Mouse (Mus musculus): ENCODE results near the gene Fgr.

The Fgr gene

GRCm38 (mm10) chr4:133016677-133017415, 43.0 kb downstream of the Fgr start:
- DNase-seq, result no peak

- DNase-seq, result no peak
These were observed 43.8 kb downstream of the Fgr start for GRCm38 (mm10) chr4:133017597-133018262.

DNA sequence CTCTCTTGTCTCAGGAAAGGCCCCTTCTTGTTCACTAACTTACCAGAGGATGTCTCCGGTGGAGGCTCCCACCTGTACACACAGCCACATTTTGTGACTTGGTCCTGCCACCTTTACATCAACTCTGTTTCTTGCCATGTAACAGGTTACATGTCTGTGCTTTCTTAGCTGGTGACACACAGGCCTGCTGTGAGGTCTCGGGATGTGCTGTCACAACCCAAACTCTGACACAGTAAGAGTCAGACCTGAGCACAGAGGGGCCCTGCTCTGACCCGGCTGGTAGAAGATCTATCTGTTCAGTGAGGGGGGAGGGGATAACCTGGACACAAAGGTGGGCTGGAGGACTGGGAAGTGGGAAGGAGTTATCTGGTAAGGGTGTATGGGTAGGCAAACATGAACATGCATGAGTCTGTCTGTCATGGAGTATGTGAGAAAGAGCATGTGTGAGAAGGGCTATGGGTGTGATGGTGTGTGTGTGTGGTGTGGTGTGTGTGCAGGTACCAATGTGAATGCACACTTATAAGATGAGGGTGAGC, 44.4 kb downstream of the Fgr start:
- DNase-seq, result no peak

DNA sequence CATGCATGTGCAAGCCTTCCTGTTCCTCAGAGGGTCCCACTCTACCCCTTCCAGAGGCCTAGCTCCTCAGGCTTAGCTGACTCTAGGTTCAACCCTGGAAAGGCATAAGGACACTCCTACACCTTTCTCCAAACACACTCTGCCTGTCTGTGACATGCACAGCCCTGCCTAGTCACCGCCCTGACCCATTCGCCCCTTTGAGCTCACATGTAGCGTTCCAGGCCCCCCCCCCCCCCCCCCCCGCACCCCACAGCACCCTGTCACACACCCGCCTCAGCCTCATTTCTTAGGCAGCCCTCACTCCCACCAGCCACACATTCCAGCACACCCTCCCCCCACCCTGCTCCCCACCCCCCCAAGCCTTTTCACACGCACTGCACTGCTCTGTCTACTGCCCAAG, 46.8 kb downstream of the Fgr start:
- no peak for DNase-seq

DNA sequence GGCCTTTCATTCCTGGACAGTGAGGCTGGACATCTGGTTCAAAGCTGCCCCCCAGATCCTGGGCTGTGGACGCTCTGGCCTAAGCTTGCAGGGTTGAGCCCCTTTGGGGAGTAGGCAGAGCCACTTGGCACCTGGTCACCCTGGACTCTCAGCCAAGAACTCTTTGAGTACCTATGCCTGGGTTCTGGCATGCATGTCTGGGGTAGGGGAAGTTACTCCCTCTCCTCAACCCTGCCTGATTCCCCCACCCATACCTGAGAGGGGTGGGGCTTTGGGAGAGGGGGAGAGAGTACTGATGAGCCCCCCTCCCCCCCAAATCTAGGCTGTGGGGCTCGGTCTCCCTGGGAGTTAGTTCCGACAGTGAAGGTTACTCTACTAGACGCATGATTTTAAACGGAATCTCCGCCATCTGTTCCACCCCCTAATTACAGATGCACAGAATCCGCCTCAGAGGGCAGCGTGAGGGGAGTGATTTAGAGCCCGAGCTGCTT, 47.3 kb downstream of the Fgr start:
- DNase-seq, result no peak

- DNase-seq, result no peak
These were observed 48.3 kb downstream of the Fgr start for GRCm38 (mm10) chr4:133022217-133022616.

GRCm38 (mm10) chr4:133022954-133023635, 49.2 kb downstream of the Fgr start:
- no peak for DNase-seq

GRCm38 (mm10) chr4:133023636-133024035, 49.7 kb downstream of the Fgr start:
- DNase-seq, result no peak

- DNase-seq, result no peak
These were observed 50.5 kb downstream of the Fgr start for GRCm38 (mm10) chr4:133024404-133024803.

DNA sequence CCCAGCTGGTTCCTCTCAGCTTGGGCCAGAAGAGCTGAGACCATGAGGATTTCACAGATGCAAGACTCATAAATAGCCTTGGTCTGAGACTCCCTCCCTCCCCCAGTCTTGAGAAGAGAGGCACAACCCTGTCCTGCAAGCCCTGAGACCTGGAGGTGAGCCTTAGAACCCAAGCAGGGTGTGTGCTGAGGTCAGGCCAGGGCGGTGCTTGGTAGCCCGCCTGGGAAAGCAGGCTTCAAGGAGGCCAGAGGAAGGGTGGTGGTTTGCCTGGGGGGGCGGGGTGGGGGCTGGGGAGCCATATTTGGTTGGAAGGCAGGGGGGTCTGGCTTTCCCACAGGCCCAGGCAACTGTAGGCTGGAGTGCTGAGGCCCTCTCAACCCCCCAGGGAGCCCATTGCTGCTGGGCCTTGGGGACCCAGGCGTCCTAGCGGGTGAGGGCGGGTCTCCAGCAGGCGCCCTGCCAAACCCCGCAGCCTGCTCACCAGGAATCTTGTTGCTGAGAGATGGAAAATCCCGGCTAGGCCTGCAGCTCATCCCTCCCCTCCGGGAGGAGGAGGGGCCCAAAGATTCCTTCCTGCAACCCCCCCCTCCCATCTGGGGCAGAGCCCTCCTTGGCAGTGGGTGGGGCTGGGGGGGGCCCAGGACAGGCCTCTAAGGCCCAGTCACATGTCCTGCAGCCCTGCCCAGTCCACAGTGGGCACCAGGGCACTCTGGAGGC, 51.2 kb downstream of the Fgr start:
- no peak for DNase-seq

- no peak for DNase-seq
These were observed 52.4 kb downstream of the Fgr start for GRCm38 (mm10) chr4:133026272-133026671.

GRCm38 (mm10) chr4:133026826-133027375, 53.0 kb downstream of the Fgr start:
- DNase-seq, result no peak

- DNase-seq, result no peak
These were observed 53.8 kb downstream of the Fgr start for GRCm38 (mm10) chr4:133027721-133028120.

DNA sequence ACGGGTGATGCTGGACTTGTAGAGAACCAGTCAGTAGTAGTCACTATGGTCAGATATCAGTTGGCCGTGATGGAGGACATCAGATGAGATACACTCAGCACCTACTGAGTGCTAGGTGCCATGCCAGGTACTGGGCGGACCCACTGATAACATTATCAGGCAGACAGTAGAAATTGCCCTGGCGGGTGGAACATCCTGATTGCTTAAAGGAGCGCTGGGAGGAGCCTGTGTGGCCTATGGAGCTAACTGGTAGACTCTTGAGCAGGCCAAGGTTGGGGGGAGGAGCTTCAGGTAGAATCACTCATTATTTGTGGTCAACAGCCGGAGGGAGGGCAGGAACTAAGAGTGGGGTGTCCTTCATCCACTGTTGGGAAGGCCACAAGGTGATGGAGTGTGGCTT, 54.3 kb downstream of the Fgr start:
- DNase-seq, result no peak

DNA sequence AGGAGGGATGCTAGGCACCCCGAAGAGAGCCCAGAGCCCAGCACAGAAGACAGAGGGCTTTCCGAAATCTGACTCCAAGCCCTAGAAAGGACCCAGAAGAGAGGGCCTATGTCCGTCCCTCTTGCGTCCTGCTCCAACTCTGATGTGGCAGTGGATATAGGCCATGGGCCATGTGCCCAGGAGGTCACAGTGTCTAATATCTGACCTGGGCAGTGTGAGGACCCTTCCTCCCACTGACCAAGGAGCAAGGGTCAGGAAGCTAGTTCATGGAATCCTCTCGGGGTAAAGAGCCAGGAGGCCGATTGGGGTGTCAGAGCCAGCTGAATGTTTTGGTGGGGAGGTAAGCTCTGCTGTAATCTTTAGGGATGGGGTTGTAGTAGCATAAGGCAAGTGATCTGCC, 55.0 kb downstream of the Fgr start:
- DNase-seq, result no peak

- DNase-seq, result no peak
These were observed 58.7 kb downstream of the Fgr start for GRCm38 (mm10) chr4:133032410-133033095.

- DNase-seq, result no peak
These were observed 60.6 kb downstream of the Fgr start for GRCm38 (mm10) chr4:133034478-133034877.

- DNase-seq, result no peak
These were observed 61.6 kb downstream of the Fgr start for GRCm38 (mm10) chr4:133035446-133035845.

- no peak for DNase-seq
These were observed 62.1 kb downstream of the Fgr start for GRCm38 (mm10) chr4:133035946-133036345.

DNA sequence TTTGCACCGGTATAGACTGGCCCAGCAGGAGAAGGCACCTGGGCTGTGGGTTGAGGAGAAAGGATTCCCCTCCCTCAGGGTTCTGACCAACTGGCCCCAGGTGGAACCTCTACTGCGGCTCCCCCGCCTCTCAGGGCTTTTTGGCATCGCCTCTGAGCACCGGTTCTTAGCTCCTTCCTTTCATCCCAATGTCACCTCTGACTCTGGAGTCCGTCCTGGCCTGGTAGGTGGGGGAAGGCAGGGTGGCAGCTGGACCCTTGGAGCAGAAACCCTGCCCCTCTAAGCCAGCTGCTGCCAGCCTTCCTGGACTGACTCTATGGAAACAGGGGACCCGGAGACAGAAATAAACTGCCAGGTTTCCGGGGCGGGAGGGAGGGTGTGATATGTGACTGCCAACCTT, 63.4 kb downstream of the Fgr start:
- no peak for DNase-seq

DNA sequence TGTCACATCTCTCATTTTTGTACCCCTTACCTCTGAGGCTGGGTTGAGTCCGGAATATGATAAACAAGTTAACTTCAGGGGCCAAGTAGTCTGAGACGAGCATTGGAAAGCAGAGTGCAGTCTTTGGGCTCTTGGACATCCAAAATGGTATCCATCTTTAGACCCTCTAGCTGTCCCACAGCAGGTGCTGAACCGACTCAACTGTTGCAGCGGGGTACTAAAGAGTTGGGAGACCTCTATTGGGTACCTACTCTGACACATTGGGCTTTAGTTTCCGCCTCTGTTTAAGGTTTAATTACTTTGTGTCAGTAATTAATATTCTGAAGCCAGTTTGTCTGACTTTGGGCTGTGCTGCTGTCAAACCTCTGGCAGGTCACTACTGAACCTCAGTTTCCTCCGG, 63.9 kb downstream of the Fgr start:
- DNase-seq, result no peak

GRCm38 (mm10) chr4:133038521-133039115, 64.7 kb downstream of the Fgr start:
- DNase-seq, result peak; percentile 29 to 37

All from B cell, adult 2 months (primary cell).